Mouse (Mus musculus) R1 (cell line): ENCODE measurements around the gene Fscn1.
A peak's percentile ranks its signal among the peaks of the same experiment; 100 is the strongest.

Experiments
- DNase-seq: peaks from one replicate; pipeline ENCODE4 v3.0.0-alpha.2; 2018; ENCODE audit warnings: low read depth, low spot score

Fscn1 gene

GRCm38 (mm10) chr5:142968411-142968810 is 8.3 kb downstream of the Fscn1 start:
- DNase-seq, result no peak

- DNase-seq, result peak; percentile 76
Measured at GRCm38 (mm10) chr5:142973971-142974370, 13.8 kb downstream of the Fscn1 start.

- peak; percentile 69 for DNase-seq
Measured at GRCm38 (mm10) chr5:142974598-142975121, 14.5 kb downstream of the Fscn1 start.

- DNase-seq, result no peak
Measured at GRCm38 (mm10) chr5:142976516-142976915, 16.4 kb downstream of the Fscn1 start.

GRCm38 (mm10) chr5:142982046-142982801 is 22.1 kb downstream of the Fscn1 start:
- no peak for DNase-seq

- DNase-seq, result no peak
Measured at GRCm38 (mm10) chr5:142983174-142983573, 23.0 kb downstream of the Fscn1 start.

GRCm38 (mm10) chr5:142984271-142984670 is 24.1 kb downstream of the Fscn1 start:
- DNase-seq, result no peak

GRCm38 (mm10) chr5:142988520-142988919 is 28.4 kb downstream of the Fscn1 start:
- DNase-seq, result no peak

GRCm38 (mm10) chr5:142989167-142989566 is 29.0 kb downstream of the Fscn1 start:
- DNase-seq, result no peak

- no peak for DNase-seq
Measured at GRCm38 (mm10) chr5:142994746-142995145, 34.6 kb downstream of the Fscn1 start.

GRCm38 (mm10) chr5:142997526-142997925 is 37.4 kb downstream of the Fscn1 start:
- no peak for DNase-seq

GRCm38 (mm10) chr5:142998171-142998570 is 38.0 kb downstream of the Fscn1 start:
- no peak for DNase-seq

- DNase-seq, result no peak
Measured at GRCm38 (mm10) chr5:143000091-143000490, 39.9 kb downstream of the Fscn1 start.

GRCm38 (mm10) chr5:143000654-143001500 is 40.7 kb downstream of the Fscn1 start:
- DNase-seq, result peak; percentile 58

GRCm38 (mm10) chr5:143009383-143009782 is 49.2 kb downstream of the Fscn1 start:
- DNase-seq, result peak; percentile 39

GRCm38 (mm10) chr5:143017401-143017800 is 57.3 kb downstream of the Fscn1 start:
- no peak for DNase-seq
